ENCODE assay signal across 13 mouse cellular contexts in genomic region chr4:26255889-26256288, GRCm38 (mm10).
"Had no signal": no experiment of that assay in that cellular context is flagged by ENCODE, and none has a peak within 500 bp of the region (broad histone marks: within the 10 kb centered on the region; RNA-seq: fewer than 3 reads in every experiment).

No protein-coding gene starts in this region.

- ATAC-seq: lung, postnatal 0 days had no signal

- H3K9ac ChIP-seq: liver, embryonic 15.5 days; neural tube, embryonic 15.5 days had no signal

- H3K4me2 ChIP-seq: liver, embryonic 11.5 days; liver, embryonic 15.5 days; neural tube, embryonic 15.5 days had no signal

- DNase-seq: kidney, adult 8-10 months; kidney, postnatal 25 days; lung, adult 2 months; lung, postnatal 36 days; right cerebral cortex, adult 18-20 months; right cerebral cortex, postnatal 25 days; thymus, postnatal 36 days had no signal

- H3K4me3 ChIP-seq: left cerebral cortex, adult 2 months; limb, embryonic 10.5 days; liver, embryonic 15.5 days; neural tube, embryonic 15.5 days had no signal

- H3K4me1 ChIP-seq: limb, embryonic 10.5 days; liver, embryonic 15.5 days; neural tube, embryonic 15.5 days had no signal

- H3K9me3 ChIP-seq: limb, embryonic 10.5 days; liver, embryonic 15.5 days; neural tube, embryonic 15.5 days had no signal

- H3K27ac ChIP-seq: left cerebral cortex, adult 2 months; limb, embryonic 10.5 days; liver, embryonic 15.5 days; neural tube, embryonic 15.5 days had no signal

- H3K36me3 ChIP-seq: limb, embryonic 10.5 days; liver, embryonic 15.5 days; neural tube, embryonic 15.5 days had no signal

- H3K27me3 ChIP-seq: liver, embryonic 15.5 days; neural tube, embryonic 15.5 days had no signal
